Mouse (Mus musculus) intestine, embryonic 14.5 days (tissue): ENCODE measurements around the gene Htr2b. TPM values are rescaled to one million over a fixed set of nuclear protein-coding genes. Genes with fewer than 3 reads are reported as not detected.
A peak's percentile ranks its signal among the peaks of the same experiment; 100 is the strongest.

Source experiments
- ATAC-seq: fragments of 200-750 bp; cut with Nextera tagmentation; replicated peaks from 2 replicates; pipeline ENCODE4 v1.8.0; 2017; ENCODE audit warnings: low read depth, moderate number of reproducible peaks, moderate TSS enrichment, moderate library complexity; ENCODE audit not compliant: low FRiP score, low TSS enrichment
- DNase-seq: peaks from one replicate; pipeline ENCODE4 v3.0.0-alpha.2; 2018; ENCODE audit warnings: low spot score
- H3K27ac ChIP-seq: fragments of 300-500 bp; sonication (generic); 2 replicates; pipeline ENCODE4 v1.5.1; 2014; ENCODE audit warnings: low read depth, mild to moderate bottlenecking, control low read depth
- H3K27me3 ChIP-seq: fragments of 300-500 bp; sonication (generic); replicated peaks from 2 replicates; pipeline ENCODE4 v1.6.1; 2014; ENCODE audit warnings: low read length, control low read depth; ENCODE audit not compliant: control insufficient read depth, insufficient read depth
- H3K36me3 ChIP-seq: fragments of 300-500 bp; sonication (generic); 2 replicates; pipeline ENCODE4 v1.6.1; 2014; ENCODE audit warnings: low read length, control low read depth; ENCODE audit not compliant: control insufficient read depth, insufficient read depth
- H3K4me1 ChIP-seq: fragments of 300-500 bp; sonication (generic); replicated peaks from 2 replicates; pipeline ENCODE4 v1.6.1; 2014; ENCODE audit warnings: low read length, control low read depth, mixed read lengths; ENCODE audit not compliant: control insufficient read depth, insufficient read depth
- H3K4me2 ChIP-seq: fragments of 300-500 bp; sonication (generic); 2 replicates; pipeline ENCODE4 v1.6.1; 2014; ENCODE audit warnings: low read length
- H3K4me3 ChIP-seq: fragments of 300-500 bp; sonication (generic); 2 replicates; pipeline ENCODE4 v1.5.1; 2014; ENCODE audit warnings: low read depth, low read length, control low read depth, mixed read lengths
- H3K9ac ChIP-seq: fragments of 300-500 bp; sonication (generic); 2 replicates; pipeline ENCODE4 v1.6.1; 2014; ENCODE audit warnings: mild to moderate bottlenecking, low read length
- H3K9me3 ChIP-seq: fragments of 300-500 bp; sonication (generic); 2 replicates; pipeline ENCODE4 v1.6.1; 2016; ENCODE audit warnings: low read length, control low read depth; ENCODE audit not compliant: control insufficient read depth
- WGBS: fragments of 180-500 bp; shearing (Covaris S2); extraction: QIAGEN DNeasy Blood & Tissue Kit; methylation state at CpG from one replicate; pipeline ENCODE4 v1.1.7; 2014; 5-methylcytosine and 5-hydroxymethylcytosine counted together
- polyA plus RNA-seq: library from polyadenylated mRNA; unstranded; fragments of >200 nt; fragmentation: Nextera tagmentation; extraction: Ambion mirVana; gene quantifications from 2 replicates; pipeline ENCODE4 v1.2.1, GENCODE M21; 2014

Gene Htr2b
- polyA plus RNA-seq, 1 experiment from 2014 or later = 1.2 TPM

DNA sequence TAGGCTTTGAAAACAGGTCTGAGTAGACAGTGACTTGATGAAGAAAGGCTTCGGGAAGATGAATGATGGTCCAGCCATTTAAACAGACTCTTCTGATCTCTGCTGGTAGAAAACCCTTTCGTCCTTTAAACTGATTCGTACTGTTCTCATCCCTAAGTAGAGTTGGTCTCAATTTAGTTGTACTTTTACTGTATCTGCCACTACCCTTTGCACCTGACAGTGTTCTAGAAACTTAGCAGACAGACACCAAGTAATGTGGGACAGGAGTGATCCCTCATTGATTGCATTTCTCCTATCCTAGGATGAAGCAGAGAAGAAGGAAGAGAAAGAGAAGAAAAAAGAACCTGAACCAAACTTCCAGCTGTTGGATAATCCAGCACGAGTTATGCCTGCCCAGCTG is 21.6 kb upstream of the Htr2b start, which contains the start of gene Gm21972:
Gene Gm21972, plus strand, starts transcription at position 301 of the 400 bp plus-strand sequence.
- no peak within 1 kb of the TSS for H3K4me3 ChIP-seq
- no peaks in the 10 kb centered on the region for H3K4me1 ChIP-seq
- H3K4me2 ChIP-seq = no peak within 1 kb of the TSS
- peaks cover 76% of the 10 kb centered on the region for H3K36me3 ChIP-seq
- no peak for ATAC-seq
- no peak within 1 kb of the TSS for H3K27ac ChIP-seq
- no peaks in the 10 kb centered on the region for H3K9me3 ChIP-seq
- H3K9ac ChIP-seq = no peak within 1 kb of the TSS
- H3K27me3 ChIP-seq = no peaks in the 10 kb centered on the region
- no peak for DNase-seq
- 95% methylated on average over 4 of the region's 4 CpGs for WGBS

DNA sequence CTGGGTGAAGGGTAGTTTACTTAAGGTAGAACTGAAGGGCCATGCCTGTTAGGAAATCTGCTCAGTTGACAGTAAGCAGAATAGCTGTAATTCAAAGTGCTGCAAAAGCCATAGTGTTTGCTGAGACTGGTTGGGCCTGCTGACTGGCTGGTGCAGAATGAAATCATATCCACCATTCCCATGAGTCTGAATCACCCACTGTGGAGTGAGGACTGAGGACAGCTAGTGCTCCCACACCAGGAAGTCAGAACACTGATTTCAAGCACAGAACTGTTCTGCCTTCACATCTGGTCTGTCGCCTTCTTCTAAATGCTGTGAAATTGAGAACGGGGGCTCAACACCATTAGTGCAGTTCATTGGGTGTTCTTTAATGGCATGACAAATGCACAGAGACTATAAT is 14.3 kb upstream of the Htr2b start:
- Histone ChIP-seq H3K9me3 (no peaks in the 10 kb centered on the region), H3K4me3 (no peak overlapping the region), H3K4me2 (no peak overlapping the region), H3K27ac (no peak overlapping the region), H3K4me1 (no peaks in the 10 kb centered on the region), H3K27me3 (no peaks in the 10 kb centered on the region), H3K9ac (no peak overlapping the region), H3K36me3 (peaks cover 64% of the 10 kb centered on the region)
- no peak for DNase-seq
- no peak for ATAC-seq
- WGBS = 89% methylated on average over 2 of the region's 2 CpGs

DNA sequence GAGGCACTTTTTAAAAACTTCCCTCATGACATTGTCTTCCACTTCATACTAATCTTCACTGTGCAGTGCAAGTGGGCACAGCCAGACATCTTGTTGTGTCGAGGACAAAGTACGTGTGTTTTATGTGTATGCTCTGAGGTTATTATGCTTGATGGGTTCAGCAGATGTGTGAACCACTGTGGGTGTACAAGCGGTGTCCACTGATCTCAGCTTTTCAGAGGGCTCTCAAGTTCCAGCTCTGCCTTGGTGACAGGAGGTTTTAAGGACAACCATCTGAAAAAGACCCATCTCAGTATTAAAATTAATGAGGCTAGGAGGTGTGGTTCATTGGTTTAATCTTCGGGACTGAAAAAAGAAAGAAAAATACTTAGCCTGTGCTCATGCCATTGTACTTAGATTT is 7.8 kb upstream of the Htr2b start:
- DNase-seq (no peak), ATAC-seq (no peak)
- no peak overlapping the region for H3K9ac ChIP-seq
- WGBS = 90% methylated on average over 4 of the region's 4 CpGs
- H3K27me3 ChIP-seq = no peaks in the 10 kb centered on the region
- H3K36me3 ChIP-seq = peaks cover 50% of the 10 kb centered on the region
- no peak overlapping the region for H3K27ac ChIP-seq
- no peak overlapping the region for H3K4me3 ChIP-seq
- H3K4me2 ChIP-seq = no peak overlapping the region
- H3K9me3 ChIP-seq = no peaks in the 10 kb centered on the region
- no peaks in the 10 kb centered on the region for H3K4me1 ChIP-seq

DNA sequence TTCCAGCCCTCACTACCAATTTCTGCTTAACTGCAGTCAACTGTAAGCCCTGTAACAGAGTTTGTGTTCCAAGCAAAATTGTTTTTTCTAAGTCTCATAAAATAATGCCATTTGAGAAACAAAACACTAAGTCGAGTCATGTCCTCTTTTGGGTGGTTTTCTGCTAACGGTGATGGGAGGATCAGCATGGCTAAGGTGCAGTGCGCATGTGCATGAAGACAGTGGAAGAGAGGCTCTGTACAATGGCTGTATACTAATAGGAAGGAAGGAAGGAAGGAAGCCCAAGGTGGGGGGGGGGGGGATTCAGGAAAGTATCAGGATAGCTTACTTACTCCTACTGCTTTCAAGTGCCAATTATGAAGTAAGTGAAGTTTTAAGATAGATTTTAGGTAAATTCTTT is 2.4 kb upstream of the Htr2b start:
- H3K4me1 ChIP-seq = no peaks in the 10 kb centered on the region
- H3K9ac ChIP-seq = no peak overlapping the region
- 86% methylated on average over 3 of the region's 3 CpGs for WGBS
- no peaks in the 10 kb centered on the region for H3K9me3 ChIP-seq
- ATAC-seq (no peak), DNase-seq (no peak)
- no peak overlapping the region for H3K4me3 ChIP-seq
- no peaks in the 10 kb centered on the region for H3K27me3 ChIP-seq
- no peak overlapping the region for H3K4me2 ChIP-seq
- peaks cover 29% of the 10 kb centered on the region for H3K36me3 ChIP-seq
- H3K27ac ChIP-seq = no peak overlapping the region

DNA sequence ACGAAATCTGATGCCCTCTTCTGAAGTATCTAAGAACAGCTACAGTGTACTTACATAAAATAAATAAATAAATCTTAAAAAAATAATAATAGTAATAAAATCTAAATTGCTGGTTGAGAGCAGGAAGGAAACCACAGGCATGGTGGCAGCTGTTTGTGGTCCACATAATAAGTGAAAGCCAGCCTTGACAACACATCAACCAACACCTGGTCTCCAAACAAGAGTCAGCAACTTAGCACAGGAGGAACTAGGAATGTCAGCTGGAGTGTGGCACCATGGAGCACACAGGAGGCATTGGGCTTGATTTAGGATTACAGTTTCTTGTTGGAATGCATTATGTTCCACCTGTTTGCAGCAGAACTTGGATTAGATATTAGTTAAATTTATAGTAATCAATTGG is 6.7 kb downstream of the Htr2b start:
- Histone ChIP-seq H3K36me3 (peaks cover 35% of the 10 kb centered on the region), H3K9me3 (no peaks in the 10 kb centered on the region), H3K9ac (no peak overlapping the region), H3K4me1 (no peaks in the 10 kb centered on the region), H3K27me3 (no peaks in the 10 kb centered on the region), H3K4me2 (no peak overlapping the region), H3K27ac (no peak overlapping the region), H3K4me3 (no peak overlapping the region)
- WGBS = 90% methylated on average over 1 of the region's 1 CpGs
- no peak for ATAC-seq
- no peak for DNase-seq

DNA sequence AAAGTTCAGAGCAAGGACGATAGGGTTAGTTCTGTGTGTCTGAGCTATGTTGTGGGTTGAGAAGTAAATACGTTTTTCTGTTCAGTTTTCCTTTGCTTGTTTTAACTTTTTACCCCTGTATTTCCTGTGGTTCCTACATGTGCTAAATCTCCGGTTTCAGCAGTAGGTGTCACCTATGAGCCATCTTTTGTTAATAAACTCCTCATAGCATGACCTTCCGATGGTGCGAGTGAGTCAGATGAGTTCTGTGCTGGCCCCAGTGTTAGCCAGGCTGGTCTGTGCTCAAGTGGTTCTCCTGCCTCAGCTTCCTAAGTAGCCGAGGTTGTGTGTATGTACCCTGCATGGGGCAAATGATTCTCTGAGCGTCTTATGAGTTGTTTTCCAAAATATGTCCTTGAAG is 17.4 kb downstream of the Htr2b start:
- Histone ChIP-seq H3K27me3 (no peaks in the 10 kb centered on the region), H3K4me2 (no peak overlapping the region), H3K9me3 (no peaks in the 10 kb centered on the region), H3K4me3 (no peak overlapping the region), H3K36me3 (peaks cover 68% of the 10 kb centered on the region), H3K27ac (no peak overlapping the region), H3K9ac (no peak overlapping the region), H3K4me1 (no peaks in the 10 kb centered on the region)
- no peak for ATAC-seq
- no peak for DNase-seq
- 85% methylated on average over 7 of the region's 7 CpGs for WGBS

DNA sequence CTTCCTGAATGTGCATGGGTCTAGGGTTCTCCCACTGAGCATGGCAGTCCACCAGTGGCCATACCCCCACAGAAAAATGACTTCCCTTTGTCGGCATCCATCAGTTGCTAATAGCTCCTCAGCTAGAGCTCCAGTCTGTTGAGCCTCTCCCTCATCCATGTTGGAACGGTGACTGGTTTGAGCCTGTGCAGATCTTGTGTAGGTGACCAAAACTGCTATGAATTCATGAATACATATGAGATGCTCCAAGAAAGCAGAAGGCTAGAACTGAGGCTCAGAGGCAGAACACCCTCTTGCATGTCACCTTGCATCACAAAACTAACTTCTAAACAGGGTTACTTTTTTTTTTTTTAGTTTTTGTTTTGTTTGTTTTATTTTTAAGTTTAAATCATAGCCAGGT is 35.2 kb downstream of the Htr2b start:
- no peak overlapping the region for H3K27ac ChIP-seq
- no peaks in the 10 kb centered on the region for H3K9me3 ChIP-seq
- no peak overlapping the region for H3K9ac ChIP-seq
- no peak for ATAC-seq
- H3K36me3 ChIP-seq = peaks cover 86% of the 10 kb centered on the region
- 97% methylated on average over 2 of the region's 2 CpGs for WGBS
- no peak overlapping the region for H3K4me3 ChIP-seq
- no peaks in the 10 kb centered on the region for H3K4me1 ChIP-seq
- DNase-seq = no peak
- H3K4me2 ChIP-seq = no peak overlapping the region
- no peaks in the 10 kb centered on the region for H3K27me3 ChIP-seq

DNA sequence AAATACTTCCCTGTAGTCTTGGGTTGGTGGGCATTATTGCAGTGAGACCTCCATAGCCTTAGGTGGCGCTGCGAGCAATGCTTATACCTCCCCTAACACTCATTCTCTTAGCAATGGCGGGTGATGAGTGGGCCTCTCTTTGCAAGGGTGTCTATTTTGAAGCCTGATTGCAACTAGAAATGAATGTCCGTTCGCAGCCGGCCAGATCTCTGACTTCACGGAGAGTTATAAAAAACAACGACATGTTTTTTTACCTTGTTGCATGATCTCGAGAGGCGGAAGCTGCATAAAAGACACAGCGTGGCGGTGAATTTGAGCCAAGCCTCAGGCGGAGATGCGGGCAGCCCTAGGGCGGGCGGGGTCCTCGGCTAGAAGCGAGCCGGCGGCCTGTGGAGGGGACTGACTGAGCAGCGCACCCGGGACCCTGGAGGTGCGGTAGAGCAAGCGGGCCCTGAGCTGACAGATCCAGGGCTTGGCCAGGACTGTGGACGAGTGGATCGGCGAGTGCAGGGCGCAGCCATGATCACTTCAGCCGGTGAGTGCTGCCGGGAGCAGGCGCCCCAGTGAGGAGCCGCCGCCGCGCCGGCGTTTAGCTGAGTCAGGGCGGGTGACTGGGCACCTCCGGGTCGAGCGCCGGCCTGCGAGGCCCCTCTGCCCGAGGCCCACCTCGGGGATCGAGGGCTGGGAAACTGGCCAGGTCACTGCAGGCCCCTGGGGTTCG is 47.3 kb downstream of the Htr2b start, which contains the start of gene Psmd1:
Gene Psmd1, plus strand, starts transcription at position 117 of the 721 bp plus-strand sequence.
- DNase-seq = peak; percentile 98
- ATAC-seq = peak; percentile 96
- no peaks in the 10 kb centered on the region; the same call in 1 of the 2 replicates for H3K36me3 ChIP-seq
- H3K4me3 ChIP-seq = peak within 1 kb of the TSS; percentile 96
- H3K27me3 ChIP-seq = no peaks in the 10 kb centered on the region
- H3K9me3 ChIP-seq = no peaks in the 10 kb centered on the region
- peak within 1 kb of the TSS; percentile 72 for H3K4me2 ChIP-seq
- WGBS = under 1% methylated on average over 47 of the region's 47 CpGs
- H3K4me1 ChIP-seq = peaks cover 8% of the 10 kb centered on the region
- H3K27ac ChIP-seq = peak within 1 kb of the TSS; percentile 77
- peak within 1 kb of the TSS; percentile 96 for H3K9ac ChIP-seq

DNA sequence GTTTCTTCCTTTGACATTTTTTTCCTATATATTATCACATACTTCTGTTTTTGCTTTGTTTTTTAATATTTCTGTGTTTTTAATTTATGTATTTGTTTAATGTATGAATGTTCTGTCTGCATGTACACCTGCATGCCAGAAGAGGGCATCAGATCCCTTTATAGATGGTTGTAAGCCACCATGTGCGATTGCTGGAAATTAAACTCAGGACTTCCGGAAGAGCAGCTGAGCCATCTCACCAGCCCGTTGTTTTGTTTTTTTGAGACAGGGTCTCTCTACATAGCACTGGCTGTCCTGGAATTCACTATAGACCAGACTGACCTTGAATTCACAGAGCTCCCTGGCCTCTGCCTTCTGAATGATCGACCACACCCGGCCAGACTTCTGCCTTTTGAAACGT is 49.2 kb downstream of the Htr2b start:
- Histone ChIP-seq H3K9ac (no peak overlapping the region), H3K27me3 (no peaks in the 10 kb centered on the region), H3K9me3 (no peaks in the 10 kb centered on the region), H3K36me3 (no peaks in the 10 kb centered on the region), H3K4me2 (no peak overlapping the region), H3K27ac (no peak overlapping the region), H3K4me3 (no peak overlapping the region), H3K4me1 (peaks cover 12% of the 10 kb centered on the region)
- 80% methylated on average over 6 of the region's 6 CpGs for WGBS
- ATAC-seq = no peak
- no peak for DNase-seq
